Mouse (Mus musculus) CH12.LX (cell line): Measurements from ENCODE around the gene Medag. TPM values are rescaled to one million over a fixed set of nuclear protein-coding genes. Genes with fewer than 3 reads are reported as not detected.

Source experiments
- DNase-seq: peaks from one replicate; pipeline ENCODE4 v3.0.0-alpha.2; 2013; ENCODE audit errors: extremely low read depth
- H3K27ac ChIP-seq: 2 replicates; pipeline ENCODE4 v1.5.1; 2012; ENCODE audit warnings: low read depth, mild to moderate bottlenecking, control low read depth, moderate library complexity; ENCODE audit not compliant: insufficient read depth
- H3K27me3 ChIP-seq: replicated peaks from 2 replicates; pipeline ENCODE3; 2012; ENCODE audit warnings: inconsistent platforms
- H3K36me3 ChIP-seq, 2 experiments: replicated peaks in 1 of 2; 2 replicates each; pipeline versions ENCODE3 to v1.6.1; 2012; ENCODE audit warnings: inconsistent platforms in 1 of 2, low read length in 1 of 2, mild to moderate bottlenecking in 1 of 2, mixed read lengths in 1 of 2, moderate library complexity in 1 of 2; ENCODE audit not compliant: control insufficient read depth in 1 of 2, insufficient read depth in 1 of 2
- H3K4me1 ChIP-seq, 2 experiments: 2 replicates each; pipeline ENCODE4 v1.6.1; 2012; ENCODE audit warnings: inconsistent platforms in 1 of 2, moderate library complexity in 1 of 2; ENCODE audit not compliant: insufficient read depth in 2 of 2, control insufficient read depth in 1 of 2
- H3K4me2 ChIP-seq: 2 replicates; pipeline ENCODE4 v1.6.1; 2012; ENCODE audit warnings: low read depth, mild to moderate bottlenecking, control low read depth; ENCODE audit not compliant: poor library complexity, insufficient read depth, severe bottlenecking
- H3K4me3 ChIP-seq, 3 experiments: fragments of 150-350 bp in 1 of 3; sonication (generic) in 1 of 3; replicated peaks in 1 of 3; 2 replicates each; pipeline versions ENCODE3 to v1.5.1; 2011 to 2012; ENCODE audit warnings: low read depth in 2 of 3, low read length in 2 of 3, mild to moderate bottlenecking in 2 of 3, moderate library complexity in 2 of 3, control low read depth in 1 of 3, improper control_type of control experiment in 1 of 3, inconsistent platforms in 1 of 3, mixed read lengths in 1 of 3; ENCODE audit not compliant: poor library complexity in 1 of 3
- H3K79me2 ChIP-seq: replicated peaks from 2 replicates; pipeline ENCODE4 v1.6.1; 2012; ENCODE audit warnings: mild to moderate bottlenecking, moderate library complexity; ENCODE audit not compliant: control insufficient read depth, poor library complexity, insufficient read depth, severe bottlenecking; ENCODE audit errors: extremely low read depth
- H3K9ac ChIP-seq: 2 replicates; pipeline ENCODE4 v1.6.1; 2012; ENCODE audit warnings: low read depth, mild to moderate bottlenecking, control low read depth, moderate library complexity; ENCODE audit not compliant: insufficient read depth
- H3K9me3 ChIP-seq: replicated peaks from 2 replicates; pipeline ENCODE3; 2012; ENCODE audit warnings: low read length, inconsistent platforms, mixed read lengths
- CHD1 ChIP-seq: IDR thresholded peaks from 2 replicates; pipeline ENCODE4 v1.6.1; 2012; ENCODE audit warnings: low read depth, low read length, improper control_type of control experiment, inconsistent platforms
- CHD2 ChIP-seq: IDR thresholded peaks from 2 replicates; pipeline ENCODE4 v1.6.1; 2011; ENCODE audit warnings: low read length, improper control_type of control experiment
- E2F4 ChIP-seq: IDR thresholded peaks from 2 replicates; pipeline ENCODE4 v1.6.1; 2011; ENCODE audit warnings: low read depth, low read length, improper control_type of control experiment; ENCODE audit not compliant: insufficient replicate concordance
- EP300 ChIP-seq: IDR thresholded peaks from 2 replicates; pipeline ENCODE4 v1.6.1; 2011; ENCODE audit warnings: low read length, improper control_type of control experiment
- GABPA ChIP-seq: IDR thresholded peaks from 2 replicates; pipeline ENCODE4 v1.6.1; 2012; ENCODE audit warnings: low read depth, low read length, improper control_type of control experiment, inconsistent platforms; ENCODE audit not compliant: insufficient replicate concordance
- IRF4 ChIP-seq: IDR thresholded peaks from 2 replicates; pipeline ENCODE4 v1.6.1; 2014; ENCODE audit warnings: low read depth, mild to moderate bottlenecking, inconsistent platforms, low read length, improper control_type of control experiment
- JUN ChIP-seq: IDR thresholded peaks from 2 replicates; pipeline ENCODE4 v1.6.1; 2011; ENCODE audit warnings: low read depth, mild to moderate bottlenecking, low read length, improper control_type of control experiment, moderate library complexity; ENCODE audit not compliant: insufficient read depth
- MAFK ChIP-seq: IDR thresholded peaks from 2 replicates; pipeline ENCODE4 v1.6.1; 2011; ENCODE audit warnings: low read length, improper control_type of control experiment; ENCODE audit not compliant: insufficient replicate concordance
- MXI1 ChIP-seq: IDR thresholded peaks from 2 replicates; pipeline ENCODE4 v1.6.1; 2011; ENCODE audit warnings: mild to moderate bottlenecking, low read depth, low read length, improper control_type of control experiment
- PAX5 ChIP-seq: IDR thresholded peaks from 2 replicates; pipeline ENCODE4 v1.6.1; 2012; ENCODE audit warnings: low read length, inconsistent platforms, mixed read lengths
- POLR2A ChIP-seq: IDR thresholded peaks from 2 replicates; pipeline ENCODE4 v1.6.1; 2011; ENCODE audit warnings: low read depth, mild to moderate bottlenecking, improper control_type of control experiment, low read length
- RCOR1 ChIP-seq: conservative IDR thresholded peaks from 2 replicates; pipeline ENCODE4 v1.6.1; 2012; ENCODE audit warnings: low read depth, mild to moderate bottlenecking, inconsistent platforms, low read length, improper control_type of control experiment
- SIN3A ChIP-seq: IDR thresholded peaks from 2 replicates; pipeline ENCODE4 v1.6.1; 2012; ENCODE audit warnings: low read length, improper control_type of control experiment, inconsistent platforms
- SMC3 ChIP-seq: IDR thresholded peaks from 2 replicates; pipeline ENCODE4 v1.6.1; 2011; ENCODE audit warnings: low read depth, low read length, improper control_type of control experiment
- TBP ChIP-seq: conservative IDR thresholded peaks from 2 replicates; pipeline ENCODE4 v1.6.1; 2011; ENCODE audit warnings: low read depth, low read length, improper control_type of control experiment
- TCF12 ChIP-seq: IDR thresholded peaks from 2 replicates; pipeline ENCODE4 v1.6.1; 2014; ENCODE audit warnings: low read depth, mild to moderate bottlenecking, inconsistent platforms, low read length, improper control_type of control experiment
- UBTF ChIP-seq: IDR thresholded peaks from 2 replicates; pipeline ENCODE4 v1.6.1; 2012; ENCODE audit warnings: low read depth, mild to moderate bottlenecking, inconsistent platforms, low read length, improper control_type of control experiment, moderate library complexity
- ZC3H11A ChIP-seq: IDR thresholded peaks from 2 replicates; pipeline ENCODE4 v1.6.1; 2012; ENCODE audit warnings: low read depth, mild to moderate bottlenecking, inconsistent platforms, low read length, improper control_type of control experiment
- ZMIZ1 ChIP-seq: IDR thresholded peaks from 2 replicates; pipeline ENCODE4 v1.6.1; 2012; ENCODE audit warnings: low read depth, mild to moderate bottlenecking, inconsistent platforms, low read length, improper control_type of control experiment
- dilution Hi-C: fragments of 300-500 bp; cut with MboI; formaldehyde crosslinking; loops from 2 replicates; pipeline ENCODE4 v1.14.3; 2020; ENCODE audit warnings: low sequenced_read_pairs; ENCODE audit not compliant: extremely low pct_unique_long_range_greater_than_20kb, extremely low pct_ligation_motif_present
- in situ Hi-C: fragments of 300-500 bp; cut with MboI; formaldehyde crosslinking; loops from 3 replicates; pipeline ENCODE4 v1.14.3; 2019; ENCODE audit warnings: low sequenced_read_pairs, low pct_ligation_motif_present, low pct_unique_long_range_greater_than_20kb, mixed read lengths
- polyA plus RNA-seq: library from polyadenylated mRNA; unstranded; fragments of >175 nt; gene quantifications from 2 replicates; pipeline ENCODE4 v1.2.1, GENCODE M21; 2012; ENCODE audit warnings: low read depth; ENCODE audit not compliant: insufficient read length
- total RNA-seq, 2 experiments: library from RNA; depleted of rRNA; stranded (reverse); fragments of 300-350 nt in 1 of 2; fragments of >200 nt in 1 of 2; gene quantifications; 2 replicates each; pipeline ENCODE4 v1.2.3; 2012 to 2014

The Medag gene
- total RNA-seq (2012; rRNA removed) (not detected in 2 replicates), total RNA-seq (2014; rRNA removed) (not detected in 2 replicates), polyA plus RNA-seq (not detected in 2 replicates)

GRCm38 (mm10) chr5:149411509-149412193, at the start of gene Medag:
Medag (plus strand) TSS chr5:149411749.
- Histone ChIP-seq H3K27ac (no peak within 1 kb of the TSS), H3K4me1 (0 out of 4 replicates have a peak, but pooled peaks cover 0 to 2% of the 10 kb centered on the region in 2 experiments), H3K9ac (no peak within 1 kb of the TSS), H3K79me2 (no peaks in the 10 kb centered on the region; the same call in 1 of the 2 replicates), H3K36me3 (no peaks in the 10 kb centered on the region), H3K4me2 (no peak within 1 kb of the TSS), H3K4me3 (no peak within 1 kb of the TSS), H3K27me3 (peaks cover 9% of the 10 kb centered on the region), H3K9me3 (peaks cover 4% of the 10 kb centered on the region)
- dilution Hi-C loops (no loop called here), in situ Hi-C loops (no loop called here)
- TF ChIP-seq ZC3H11A (no peak), TCF12 (no peak), TBP (no peak), CHD2 (no peak), POLR2A (no peak), EP300 (no peak), UBTF (no peak), RCOR1 (no peak), CHD1 (no peak), PAX5 (no peak), GABPA (no peak), E2F4 (no peak), IRF4 (no peak)
- DNase-seq, result no peak

DNA sequence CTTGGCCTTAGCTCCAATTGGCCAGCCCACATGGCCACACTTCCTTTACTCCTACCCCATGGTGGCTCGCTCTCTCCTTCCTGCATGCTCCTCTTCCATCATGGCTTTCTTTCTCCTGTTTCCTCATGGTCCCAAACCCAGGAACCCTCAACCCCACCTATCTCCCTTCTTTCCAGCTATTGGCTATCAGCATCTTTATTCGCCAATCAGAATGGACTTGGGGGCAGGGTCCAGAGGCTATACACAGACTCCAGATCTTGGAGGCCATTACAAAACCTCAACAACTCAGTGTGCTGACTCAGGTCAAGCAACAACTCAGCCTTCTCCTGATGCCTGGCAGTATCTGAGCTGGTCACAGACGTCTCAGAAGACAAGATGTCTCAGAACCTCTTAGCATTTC, 48.9 kb upstream of the Medag start:
- H3K27me3 ChIP-seq, result peaks cover 1% of the 10 kb centered on the region
- no peak overlapping the region for H3K9ac ChIP-seq
- no peak overlapping the region for H3K27ac ChIP-seq
- no peak overlapping the region for H3K4me3 ChIP-seq
- in situ Hi-C loops, result no loop called here
- H3K36me3 ChIP-seq, result no peaks in the 10 kb centered on the region
- H3K4me1 ChIP-seq, result peaks cover 0 to 8% of the 10 kb centered on the region in 2 experiments; a peak in 2 of 4 replicates
- DNase-seq, result no peak
- H3K4me2 ChIP-seq, result no peak overlapping the region
- TF ChIP-seq SIN3A (no peak), ZMIZ1 (no peak), MAFK (no peak), EP300 (no peak), JUN (no peak), MXI1 (no peak), ZC3H11A (no peak), SMC3 (no peak)
- H3K79me2 ChIP-seq, result no peaks in the 10 kb centered on the region
- peaks cover 10% of the 10 kb centered on the region for H3K9me3 ChIP-seq
- dilution Hi-C loops, result no loop called here
